Mouse (Mus musculus) heart, embryonic 11.5 days (tissue): Measurements from ENCODE around the gene Zfp974. TPM values are rescaled to one million over a fixed set of nuclear protein-coding genes. Genes with fewer than 3 reads are reported as not detected.
"Not testable (repeated sequence)": the region's sequence is repeated elsewhere in the genome, so short reads cannot be mapped to it uniquely, and the experiment has no call there.

ENCODE experiments used
- ATAC-seq: fragments of 200-750 bp; cut with Nextera tagmentation; replicated peaks from 2 replicates; pipeline ENCODE4 v1.8.0; 2017; ENCODE audit warnings: moderate library complexity; ENCODE audit not compliant: insufficient number of reproducible peaks, low FRiP score, low TSS enrichment
- H3K27ac ChIP-seq: fragments of 300-500 bp; sonication (generic); 2 replicates; pipeline ENCODE4 v1.5.1; 2014; ENCODE audit warnings: mild to moderate bottlenecking, low read depth, low read length
- H3K27me3 ChIP-seq: fragments of 300-500 bp; sonication (generic); 2 replicates; pipeline ENCODE4 v1.6.1; 2014; ENCODE audit warnings: mild to moderate bottlenecking, low read length, mixed read lengths; ENCODE audit not compliant: control insufficient read depth, insufficient read depth
- H3K36me3 ChIP-seq: fragments of 300-500 bp; sonication (generic); 2 replicates; pipeline ENCODE4 v1.6.1; 2014; ENCODE audit warnings: mild to moderate bottlenecking, low read length, moderate library complexity, mixed read lengths; ENCODE audit not compliant: control insufficient read depth, insufficient read depth
- H3K4me1 ChIP-seq: fragments of 300-500 bp; sonication (generic); 2 replicates; pipeline ENCODE4 v1.6.1; 2014; ENCODE audit warnings: low read length; ENCODE audit not compliant: control insufficient read depth, insufficient read depth
- H3K4me2 ChIP-seq: fragments of 300-500 bp; sonication (generic); 2 replicates; pipeline ENCODE4 v1.6.1; 2014; ENCODE audit warnings: mild to moderate bottlenecking, moderate library complexity
- H3K4me3 ChIP-seq: fragments of 300-500 bp; sonication (generic); 2 replicates; pipeline ENCODE4 v1.5.1; 2014; ENCODE audit warnings: low read depth, low read length
- H3K9ac ChIP-seq: fragments of 300-500 bp; sonication (generic); 2 replicates; pipeline ENCODE4 v1.6.1; 2014; ENCODE audit warnings: mild to moderate bottlenecking, low read depth, low read length, moderate library complexity
- H3K9me3 ChIP-seq: fragments of 300-500 bp; sonication (generic); replicated peaks from 2 replicates; pipeline ENCODE4 v1.6.1; 2016; ENCODE audit warnings: low read length; ENCODE audit not compliant: control insufficient read depth
- WGBS: fragments of 180-500 bp; shearing (Covaris S2); extraction: QIAGEN DNeasy Blood & Tissue Kit; methylation state at CpG from one replicate; pipeline ENCODE4 v1.1.7; 2014; ENCODE audit not compliant: insufficient replicate concordance; 5-methylcytosine and 5-hydroxymethylcytosine counted together
- polyA plus RNA-seq: library from polyadenylated mRNA; unstranded; fragments of >200 nt; fragmentation: Nextera tagmentation; extraction: Ambion mirVana; gene quantifications from 2 replicates; pipeline ENCODE4 v1.2.1, GENCODE M21; 2014

Zfp974 gene
- polyA plus RNA-seq, 1 experiment from 2014 or later: 8.1 TPM

DNA sequence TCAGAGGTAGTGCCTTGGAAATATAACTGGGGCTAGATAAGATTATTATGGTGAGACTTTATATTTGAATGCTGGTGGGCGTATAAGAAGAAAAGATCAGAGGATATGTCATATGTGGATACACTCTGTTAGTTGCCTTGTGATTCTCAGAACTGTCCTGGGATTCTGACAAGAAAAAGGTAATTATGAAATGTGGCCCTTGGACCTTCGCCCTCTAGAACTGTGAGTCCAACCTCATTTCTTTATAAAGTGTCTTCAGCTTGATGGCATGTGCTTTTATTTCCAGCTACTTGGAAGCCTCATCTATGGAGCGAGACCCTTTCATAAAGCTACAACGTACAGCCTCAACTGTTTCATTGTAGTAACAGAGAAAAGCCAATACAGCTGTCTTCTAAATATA, 28.7 kb downstream of the Zfp974 start:
- WGBS: 81% methylated on average over 4 of the region's 4 CpGs
- ATAC-seq: no peak
- no peaks in the 10 kb centered on the region for H3K27me3 ChIP-seq

DNA sequence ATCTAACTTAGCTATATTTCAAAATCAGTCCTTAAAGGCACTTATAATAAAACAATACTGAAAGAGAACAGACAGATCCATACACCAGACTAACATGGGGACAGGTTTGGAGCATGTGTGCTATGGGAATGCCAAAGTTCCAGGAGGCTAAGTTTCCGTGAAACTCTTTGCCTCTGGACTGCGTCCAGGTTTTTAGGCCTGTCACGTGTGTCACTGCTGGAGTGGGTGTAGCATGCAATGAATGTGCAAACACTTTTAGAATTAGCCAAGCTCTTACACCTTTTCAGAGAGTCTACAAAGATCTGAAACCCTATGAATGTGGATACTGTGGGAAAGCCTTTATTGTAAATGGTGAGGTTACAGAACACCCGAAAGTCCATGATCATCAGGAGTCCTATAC, 47.5 kb downstream of the Zfp974 start:
- Histone ChIP-seq H3K4me3 (no peak overlapping the region), H3K27me3 (no peaks in the 10 kb centered on the region), H3K27ac (no peak overlapping the region), H3K9ac (no peak overlapping the region), H3K9me3 (no peaks in the 10 kb centered on the region), H3K4me2 (no peak overlapping the region), H3K36me3 (peaks cover 17% of the 10 kb centered on the region), H3K4me1 (no peaks in the 10 kb centered on the region)
- ATAC-seq: no peak
- whole genome bisulfite sequencing: 88% methylated on average over 4 of the region's 4 CpGs

More for the DNA sequence above, 28.7 kb downstream of the Zfp974 start:
- Histone ChIP-seq H3K27ac (no peak overlapping the region), H3K4me1 (no peaks in the 10 kb centered on the region), H3K4me3 (no peak overlapping the region), H3K9ac (no peak overlapping the region), H3K9me3 (peaks cover 6% of the 10 kb centered on the region; the same call in 1 of the 2 replicates), H3K4me2 (no peak overlapping the region), H3K36me3 (0 out of 2 replicates have a peak, but pooled peaks cover 2% of the 10 kb centered on the region)

GRCm38 (mm10) chr7:27862578-27862977, 66.7 kb downstream of the Zfp974 start:
- 76% methylated on average over 5 of the region's 5 CpGs for WGBS

DNA sequence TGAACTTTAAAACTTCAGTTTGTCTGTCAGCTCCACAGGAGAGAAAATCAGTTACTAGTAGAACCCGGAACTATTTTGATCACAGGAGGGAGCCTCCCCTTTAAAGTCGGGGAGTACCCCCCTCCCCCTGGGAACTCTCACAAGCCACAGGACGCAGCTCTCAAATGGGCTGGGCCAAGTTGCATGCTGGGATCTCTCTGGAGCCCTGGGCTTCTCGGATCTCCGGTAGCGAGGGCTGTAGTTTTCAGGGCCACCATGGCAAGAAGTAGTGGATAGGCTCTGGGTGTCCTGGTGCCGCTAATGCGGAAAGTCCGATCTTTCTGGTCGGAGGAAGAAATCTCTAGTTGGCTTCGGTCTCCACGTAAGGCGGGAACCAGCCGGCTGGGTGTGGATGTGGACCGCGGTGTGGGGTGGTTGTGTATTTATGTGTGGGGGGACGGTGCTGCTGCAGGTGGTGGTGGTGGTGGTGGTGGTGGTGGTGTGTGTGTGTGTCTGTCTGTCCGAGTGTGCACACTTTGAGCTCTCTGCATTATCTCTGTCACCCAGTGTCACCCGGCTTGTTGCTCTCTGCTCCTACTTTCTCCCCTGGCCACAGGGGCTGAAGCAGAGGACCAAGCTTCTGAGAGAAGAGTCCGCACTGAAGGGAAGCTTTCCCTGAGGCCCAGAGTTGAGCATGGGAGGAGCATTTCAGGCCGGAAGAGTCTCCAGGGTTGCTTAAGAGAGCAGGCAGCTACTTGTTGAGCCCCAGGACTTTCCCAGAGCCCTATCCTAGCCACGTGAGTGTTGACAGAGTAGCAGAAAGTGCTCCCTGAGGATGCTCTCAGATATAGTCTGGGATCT, 68.6 kb downstream of the Zfp974 start:
- no peaks in the 10 kb centered on the region for H3K27me3 ChIP-seq
- peak overlapping the region; percentile 81 for H3K9ac ChIP-seq
- 0% methylated on average over 22 of the region's 22 CpGs for WGBS
- H3K27ac ChIP-seq: peak overlapping the region; percentile 85
- H3K4me2 ChIP-seq: peak overlapping the region; percentile 85
- no peaks in the 10 kb centered on the region for H3K9me3 ChIP-seq
- H3K36me3 ChIP-seq: no peaks in the 10 kb centered on the region
- ATAC-seq: peak; percentile 86
- peak overlapping the region; percentile 63 for H3K4me3 ChIP-seq
- H3K4me1 ChIP-seq: no peaks in the 10 kb centered on the region

More at GRCm38 (mm10) chr7:27862578-27862977, 66.7 kb downstream of the Zfp974 start:
- not testable (repeated sequence) for H3K4me1 ChIP-seq, H3K4me3 ChIP-seq, H3K4me2 ChIP-seq, H3K9me3 ChIP-seq, H3K27me3 ChIP-seq, H3K9ac ChIP-seq, H3K27ac ChIP-seq, ATAC-seq, H3K36me3 ChIP-seq

- Histone ChIP-seq H3K27me3 (no peaks in the 10 kb centered on the region), H3K4me1 (no peaks in the 10 kb centered on the region), H3K36me3 (no peaks in the 10 kb centered on the region), H3K9me3 (no peaks in the 10 kb centered on the region), H3K9ac (peak overlapping the region; percentile 81), H3K27ac (peak overlapping the region; percentile 85), H3K4me3 (peak overlapping the region; percentile 63), H3K4me2 (peak overlapping the region; percentile 85)
- WGBS: 16% methylated on average over 10 of the region's 10 CpGs
- ATAC-seq: peak; percentile 17; the same call in 1 of the 2 replicates
Observed at GRCm38 (mm10) chr7:27859301-27860251, 69.7 kb downstream of the Zfp974 start.

Other genes starting within 250 kb of the Zfp974 start
- gene Zfp607b, start 240.1 kb downstream of the Zfp974 start, polyA plus RNA-seq: 1.7 and 3.1 TPM in 2 replicates
- gene Zfp60, start 198.1 kb downstream of the Zfp974 start, polyA plus RNA-seq: 21.8 and 22.5 TPM in 2 replicates
- gene Zfp626, start 122.3 kb downstream of the Zfp974 start, polyA plus RNA-seq: 1.5 and 2.1 TPM in 2 replicates
- 5.5 and 6.5 TPM in 2 replicates for gene Zfp59, start 90.9 kb downstream of the Zfp974 start, polyA plus RNA-seq
- 3.1 and 3.7 TPM in 2 replicates for gene Zfp607a, start 71.9 kb downstream of the Zfp974 start, polyA plus RNA-seq
- 11.8 and 13.8 TPM in 2 replicates for gene Zfp780b, start 49.7 kb upstream of the Zfp974 start, polyA plus RNA-seq
- 2.7 and 5.4 TPM in 2 replicates for gene Zfp850, start 84.7 kb upstream of the Zfp974 start, polyA plus RNA-seq
- 276 and 283 TPM in 2 replicates for gene Psmc4, start 120.6 kb upstream of the Zfp974 start, polyA plus RNA-seq
- 0.24 TPM in 1 of 2 replicates, not detected in the other for gene Fcgbp, start 141.8 kb upstream of the Zfp974 start, polyA plus RNA-seq
- gene 9530053A07Rik, start 200.0 kb upstream of the Zfp974 start, polyA plus RNA-seq: not detected in 2 replicates
- gene Fbl, start 240.2 kb upstream of the Zfp974 start, polyA plus RNA-seq: 23.9 and 32.3 TPM in 2 replicates